Mouse (Mus musculus) small intestine, adult 2 months (tissue): ENCODE data around the gene Akr1c19. TPM values are rescaled to one million over a fixed set of nuclear protein-coding genes. Genes with fewer than 3 reads are reported as not detected.
A peak's percentile ranks its signal among the peaks of the same experiment; 100 is the strongest.

Source experiments
- H3K27ac ChIP-seq: fragments of 200-500 bp; 2 replicates; pipeline ENCODE4 v1.5.1; 2012; ENCODE audit warnings: low read depth, low read length, control low read depth, inconsistent platforms; ENCODE audit not compliant: insufficient read depth
- H3K27me3 ChIP-seq: fragments of 200-500 bp; 2 replicates; pipeline ENCODE4 v1.6.1; 2012; ENCODE audit warnings: mild to moderate bottlenecking, moderate library complexity, low read length, inconsistent platforms; ENCODE audit not compliant: control insufficient read depth, insufficient read depth
- H3K36me3 ChIP-seq: fragments of 200-500 bp; 2 replicates; pipeline ENCODE4 v1.6.1; 2012; ENCODE audit warnings: mild to moderate bottlenecking, low read length, control low read depth, inconsistent platforms; ENCODE audit not compliant: control insufficient read depth, insufficient read depth
- H3K4me1 ChIP-seq: fragments of 200-500 bp; 2 replicates; pipeline ENCODE4 v1.6.1; 2012; ENCODE audit warnings: low read length, inconsistent platforms, mixed read lengths; ENCODE audit not compliant: control insufficient read depth, insufficient read depth, insufficient read length
- H3K4me3 ChIP-seq: fragments of 200-500 bp; 2 replicates; pipeline ENCODE4 v1.5.1; 2012; ENCODE audit warnings: low read depth, mild to moderate bottlenecking, control low read depth, inconsistent platforms, low read length, moderate library complexity
- CTCF ChIP-seq: fragments of 200-500 bp; IDR thresholded peaks from 2 replicates; pipeline ENCODE4 v1.5.1; 2012; ENCODE audit warnings: low read depth, mild to moderate bottlenecking, control low read depth, inconsistent platforms, low read length, moderate library complexity, mixed read lengths; ENCODE audit not compliant: insufficient replicate concordance, insufficient read length; ENCODE audit errors: extremely low read depth
- POLR2A ChIP-seq: fragments of 200-500 bp; IDR thresholded peaks from 2 replicates; pipeline ENCODE4 v1.6.1; 2012; ENCODE audit warnings: low read depth, mild to moderate bottlenecking, control low read depth, inconsistent platforms, low read length, moderate library complexity
- WGBS: fragments of 180-500 bp; shearing (Covaris S2); methylation state at CpG from one replicate; pipeline ENCODE4 v1.1.7; 2018; 5-methylcytosine and 5-hydroxymethylcytosine counted together
- polyA plus RNA-seq: library from polyadenylated mRNA; depleted of rRNA; stranded (reverse); fragments of >200 nt; gene quantifications from 2 replicates; pipeline ENCODE4 v1.2.3, GENCODE M21; 2012; rRNA removed

Akr1c19 gene
- polyA plus RNA-seq, 1 experiment = 2.0 TPM

GRCm38 (mm10) chr13:4277526-4277925 lies 49.0 kb downstream of the Akr1c19 start:
- peaks cover 8% of the 10 kb centered on the region for H3K36me3 ChIP-seq
- 80% methylated on average over 2 of the region's 2 CpGs for WGBS
- peaks cover 3% of the 10 kb centered on the region; the same call in 1 of the 2 replicates for H3K4me1 ChIP-seq
- H3K4me3 ChIP-seq = no peak overlapping the region
- no peak overlapping the region for H3K27ac ChIP-seq
- H3K27me3 ChIP-seq = no peaks in the 10 kb centered on the region
- TF ChIP-seq POLR2A = no peak
- TF ChIP-seq CTCF = no peak

DNA sequence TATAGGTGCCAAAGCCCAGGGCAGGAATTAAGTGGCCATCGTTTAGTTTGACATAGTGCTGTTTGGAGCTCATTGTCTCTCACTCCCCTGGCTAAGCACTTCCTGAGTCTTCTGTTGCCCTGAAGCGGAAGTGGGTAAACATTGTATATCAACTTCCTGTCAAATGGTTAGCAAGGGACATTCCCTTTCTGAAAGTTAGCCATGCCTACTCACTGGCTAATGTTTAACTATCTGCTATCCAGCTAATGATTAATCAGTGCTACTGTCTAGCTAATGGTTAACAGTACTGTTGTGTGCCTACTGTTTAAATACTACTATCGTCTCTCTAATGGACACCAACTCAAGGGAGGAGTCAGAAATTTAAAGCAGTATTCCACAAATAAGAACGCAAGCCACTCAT lies 50.8 kb downstream of the Akr1c19 start, which contains the start of gene Akr1c12:
Gene Akr1c12, minus strand, starts transcription at position 150 of the 400 bp plus-strand sequence.
- H3K4me1 ChIP-seq = peaks cover 3% of the 10 kb centered on the region; the same call in 1 of the 2 replicates
- no peaks in the 10 kb centered on the region for H3K27me3 ChIP-seq
- TF ChIP-seq CTCF = no peak
- no peak for TF ChIP-seq POLR2A
- WGBS = 15% methylated on average over 4 of the region's 4 CpGs
- H3K4me3 ChIP-seq = no peak within 1 kb of the TSS
- no peaks in the 10 kb centered on the region for H3K36me3 ChIP-seq
- peak within 1 kb of the TSS; percentile 15; the same call in 1 of the 2 replicates for H3K27ac ChIP-seq

DNA sequence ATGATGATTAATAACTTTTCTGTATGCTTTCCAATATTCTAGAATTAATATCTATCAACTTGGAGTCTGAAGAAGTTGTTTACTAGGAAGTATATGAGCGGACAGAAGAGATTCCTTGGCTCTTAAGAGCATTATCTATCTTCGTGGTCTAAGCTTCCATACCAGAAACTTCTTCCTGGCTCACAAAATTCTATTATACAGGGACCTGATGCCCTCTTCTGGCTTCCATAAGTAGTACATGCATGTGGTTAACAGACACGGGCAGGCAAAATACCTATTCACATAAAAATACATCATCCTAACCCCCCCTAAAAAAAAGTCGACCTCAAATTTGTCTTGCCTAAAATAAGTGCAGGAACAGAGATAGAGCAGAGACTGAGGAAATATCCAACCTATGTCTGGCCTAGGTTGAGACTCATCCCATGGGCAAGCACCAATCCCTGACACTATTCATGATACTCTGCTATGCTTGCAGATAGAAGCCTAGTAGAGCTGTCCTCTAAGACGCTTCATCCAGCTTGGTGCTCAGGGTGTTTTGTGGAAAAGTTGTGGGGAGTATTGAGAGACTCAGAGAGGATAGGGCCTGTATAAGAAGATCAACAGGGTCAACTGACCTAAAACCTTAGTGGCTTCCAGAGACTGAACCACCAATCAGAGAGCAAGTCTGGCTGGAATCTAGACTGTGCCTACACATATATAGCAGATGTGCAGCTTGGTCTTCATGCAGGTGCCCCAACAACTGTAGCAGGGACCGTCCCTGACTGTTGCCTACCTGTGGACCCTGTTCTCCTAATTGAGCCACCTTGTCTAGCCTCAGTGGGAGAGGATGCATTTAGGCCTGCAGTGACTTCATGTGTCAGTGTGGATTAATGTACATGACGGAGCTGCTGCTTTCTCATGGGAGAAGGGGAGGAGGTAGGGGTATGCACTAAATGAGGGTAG lies 53.2 kb downstream of the Akr1c19 start:
- TF ChIP-seq POLR2A (no peak), CTCF (no peak)
- Histone ChIP-seq H3K4me3 (no peak overlapping the region), H3K36me3 (no peaks in the 10 kb centered on the region), H3K27ac (no peak overlapping the region), H3K4me1 (peaks cover 3% of the 10 kb centered on the region; the same call in 1 of the 2 replicates), H3K27me3 (no peaks in the 10 kb centered on the region)
- 31% methylated on average over 7 of the region's 7 CpGs for WGBS

DNA sequence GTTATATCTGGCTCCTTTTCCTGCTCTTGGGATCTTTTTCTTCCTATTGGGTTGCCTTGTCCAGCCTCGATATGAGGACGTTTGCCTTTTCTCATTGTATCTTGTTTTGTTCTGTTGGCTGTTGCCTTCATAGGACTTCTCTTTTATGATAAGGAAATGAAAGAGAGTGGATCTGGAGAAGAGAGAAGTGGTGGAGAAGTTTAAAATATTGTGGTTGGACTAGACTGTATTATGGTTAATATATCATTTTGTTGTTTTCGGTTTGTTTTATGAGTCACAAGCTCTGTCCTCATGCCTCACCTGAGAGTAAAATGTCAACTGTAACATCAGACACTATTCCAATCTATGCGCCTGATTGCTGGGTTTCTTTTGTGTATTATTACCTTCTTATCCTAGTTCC lies 68.5 kb downstream of the Akr1c19 start:
- no peaks in the 10 kb centered on the region for H3K36me3 ChIP-seq
- H3K27me3 ChIP-seq = no peaks in the 10 kb centered on the region
- WGBS = 89% methylated on average over 4 of the region's 4 CpGs
- TF ChIP-seq CTCF (no peak), POLR2A (no peak)
- no peak overlapping the region for H3K4me3 ChIP-seq
- H3K27ac ChIP-seq = no peak overlapping the region
- H3K4me1 ChIP-seq = no peaks in the 10 kb centered on the region

Other genes starting within 250 kb of the Akr1c19 start
- gene Akr1c14, start 179.7 kb upstream of the Akr1c19 start, polyA plus RNA-seq = 0.44 and 1.1 TPM in 2 replicates
- not detected in 2 replicates for gene Akr1c18, start 78.0 kb upstream of the Akr1c19 start, polyA plus RNA-seq
- gene Akr1c13, start 37.5 kb upstream of the Akr1c19 start, polyA plus RNA-seq = 5.9 and 16.2 TPM in 2 replicates
- 6.0 and 13.0 TPM in 2 replicates for gene Akr1c12, start 50.7 kb downstream of the Akr1c19 start, polyA plus RNA-seq
- gene Akr1c6, start 205.6 kb downstream of the Akr1c19 start, polyA plus RNA-seq = not detected in 2 replicates